Mouse (Mus musculus) C2C12 (cell line): ENCODE measurements around the gene Gimap5. TPM values are rescaled to one million over a fixed set of nuclear protein-coding genes. Genes with fewer than 3 reads are reported as not detected.

Experiments used
- H3K27me3 ChIP-seq: one replicate; pipeline ENCODE4 v1.6.1; 2011; ENCODE audit not compliant: control insufficient read depth, insufficient read depth, insufficient read length
- H3K36me3 ChIP-seq: one replicate; pipeline ENCODE4 v1.6.1; 2011; ENCODE audit not compliant: control insufficient read depth, insufficient read depth
- H3K4me3 ChIP-seq: one replicate; pipeline ENCODE4 v1.5.1; 2011; ENCODE audit warnings: mild to moderate bottlenecking, control low read depth; ENCODE audit not compliant: poor library complexity, insufficient read depth, severe bottlenecking
- H3K79me2 ChIP-seq: one replicate; pipeline ENCODE4 v1.6.1; 2011; ENCODE audit not compliant: control insufficient read depth, insufficient read depth
- H3K79me3 ChIP-seq: one replicate; pipeline ENCODE4 v1.6.1; 2011; ENCODE audit warnings: low read depth, control low read depth
- H3ac ChIP-seq: one replicate; pipeline ENCODE3; 2011; ENCODE audit warnings: low read depth; ENCODE audit not compliant: control insufficient read depth, insufficient read length
- CEBPB ChIP-seq: IDR thresholded peaks from one replicate; pipeline ENCODE4 v1.6.1; 2011; ENCODE audit warnings: low read depth, mild to moderate bottlenecking, control low read depth, moderate library complexity
- CTCF ChIP-seq: IDR thresholded peaks from one replicate; pipeline ENCODE4 v1.5.1; 2011; ENCODE audit not compliant: control insufficient read depth, insufficient read depth, insufficient read length
- FOSL1 ChIP-seq: IDR thresholded peaks from one replicate; pipeline ENCODE4 v1.8.0; 2011; ENCODE audit warnings: mild to moderate bottlenecking, low read length; ENCODE audit not compliant: poor library complexity, insufficient read depth, severe bottlenecking
- MAX ChIP-seq: IDR thresholded peaks from one replicate; pipeline ENCODE4 v1.6.1; 2011; ENCODE audit warnings: mild to moderate bottlenecking, control low read depth
- MYOD1 ChIP-seq: IDR thresholded peaks from one replicate; pipeline ENCODE4 v1.6.1; 2011; ENCODE audit warnings: low read depth; ENCODE audit not compliant: control insufficient read depth, insufficient read length
- MYOG ChIP-seq: IDR thresholded peaks from one replicate; pipeline ENCODE4 v1.6.1; 2011; ENCODE audit not compliant: control insufficient read depth, insufficient read length; ENCODE audit errors: extremely low read depth
- USF1 ChIP-seq: IDR thresholded peaks from one replicate; pipeline ENCODE4 v1.6.1; 2011; ENCODE audit warnings: low read depth, mild to moderate bottlenecking, control low read depth, moderate library complexity
- polyA plus RNA-seq: library from polyadenylated mRNA; unstranded; fragments of >200 nt; fragmentation: generic; extraction: Trizol; gene quantifications from one replicate; pipeline ENCODE4 v1.2.1, GENCODE M21; 2012; ENCODE audit warnings: missing spikeins

The Gimap5 gene
- polyA plus RNA-seq, 1 experiment, result not detected

- TF ChIP-seq CTCF (no peak), FOSL1 (no peak), CEBPB (no peak), MYOG (no peak), USF1 (no peak), MAX (no peak), MYOD1 (no peak)
- Histone ChIP-seq H3K4me3 (no peak overlapping the region), H3K36me3 (no peaks in the 10 kb centered on the region), H3K79me2 (no peaks in the 10 kb centered on the region), H3K27me3 (no peaks in the 10 kb centered on the region), H3K79me3 (no peaks in the 10 kb centered on the region), H3ac (no peak overlapping the region)
Measured at GRCm38 (mm10) chr6:48785189-48785588, 39.2 kb downstream of the Gimap5 start.

DNA sequence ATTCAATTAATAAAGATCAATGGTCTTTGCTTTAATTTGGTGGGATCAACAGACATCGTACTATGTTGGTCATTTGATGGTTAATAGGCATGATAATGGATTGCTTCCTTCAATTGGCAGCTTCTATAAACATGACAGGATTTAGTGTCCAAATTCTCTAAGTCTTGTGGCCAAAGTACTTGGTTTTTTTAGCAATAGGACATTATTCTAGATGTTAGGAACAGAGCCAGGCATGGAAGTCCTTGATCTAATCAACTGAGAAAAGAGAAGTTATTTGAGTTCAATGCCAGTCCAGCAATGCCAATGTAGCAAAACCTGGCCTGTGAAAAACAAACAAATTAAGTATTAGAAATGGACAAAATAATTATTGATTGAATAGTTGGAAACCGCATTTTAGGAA, 39.6 kb downstream of the Gimap5 start:
- TF ChIP-seq CEBPB (no peak), USF1 (no peak), MYOG (no peak), MYOD1 (no peak), MAX (no peak), FOSL1 (no peak), CTCF (no peak)
- no peak overlapping the region for H3K4me3 ChIP-seq
- H3ac ChIP-seq, result no peak overlapping the region
- no peaks in the 10 kb centered on the region for H3K27me3 ChIP-seq
- no peaks in the 10 kb centered on the region for H3K79me2 ChIP-seq
- no peaks in the 10 kb centered on the region for H3K79me3 ChIP-seq
- H3K36me3 ChIP-seq, result no peaks in the 10 kb centered on the region

- Histone ChIP-seq H3K4me3 (no peak overlapping the region), H3K79me2 (no peaks in the 10 kb centered on the region), H3K27me3 (no peaks in the 10 kb centered on the region), H3K79me3 (no peaks in the 10 kb centered on the region), H3K36me3 (no peaks in the 10 kb centered on the region), H3ac (no peak overlapping the region)
- TF ChIP-seq MAX (no peak), CEBPB (no peak), USF1 (no peak), FOSL1 (no peak), MYOD1 (no peak), CTCF (no peak), MYOG (no peak)
Measured at GRCm38 (mm10) chr6:48787867-48788266, 41.9 kb downstream of the Gimap5 start.

- Histone ChIP-seq H3K4me3 (peak overlapping the region; percentile 6), H3K79me2 (no peaks in the 10 kb centered on the region), H3ac (no peak overlapping the region), H3K27me3 (no peaks in the 10 kb centered on the region), H3K36me3 (no peaks in the 10 kb centered on the region), H3K79me3 (no peaks in the 10 kb centered on the region)
- TF ChIP-seq CEBPB (no peak), MYOG (no peak), MAX (no peak), FOSL1 (no peak), USF1 (no peak), MYOD1 (no peak), CTCF (no peak)
Measured at GRCm38 (mm10) chr6:48801897-48802296, 55.9 kb downstream of the Gimap5 start.

DNA sequence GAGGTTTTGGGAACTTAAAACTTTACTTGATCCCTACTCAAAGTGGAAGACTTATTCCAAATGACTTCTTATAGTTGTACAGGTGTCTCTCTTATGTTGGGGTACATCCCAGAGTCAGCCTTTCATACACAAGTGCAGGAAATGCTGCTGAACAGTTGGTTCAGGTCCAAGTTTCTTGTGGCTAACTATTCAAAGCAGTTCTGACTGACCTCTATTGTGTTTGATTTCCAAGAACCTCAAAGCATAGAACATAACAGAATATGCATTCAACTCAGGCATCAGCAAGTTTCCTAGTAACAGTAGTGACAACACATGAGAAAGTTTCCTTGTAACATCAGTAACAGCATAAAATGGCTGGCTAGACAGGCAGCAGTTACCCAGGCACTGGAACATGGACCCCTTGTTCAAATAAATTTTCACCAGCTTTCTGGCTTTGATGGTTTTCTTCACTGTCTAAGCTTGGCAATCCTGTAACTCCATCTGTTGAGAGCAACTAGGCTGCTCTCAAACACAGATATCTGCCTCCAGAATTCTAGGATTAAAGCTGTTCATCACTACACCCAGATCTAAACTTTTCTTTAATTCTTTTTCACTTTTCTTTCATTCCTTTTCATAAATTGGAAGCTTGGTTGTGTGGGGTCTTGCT, 57.5 kb downstream of the Gimap5 start:
- H3K27me3 ChIP-seq, result no peaks in the 10 kb centered on the region
- no peak for TF ChIP-seq MYOG
- no peak for TF ChIP-seq CTCF
- TF ChIP-seq MAX, result no peak
- TF ChIP-seq FOSL1, result no peak
- no peak for TF ChIP-seq MYOD1
- TF ChIP-seq CEBPB, result no peak
- TF ChIP-seq USF1, result no peak
- H3K36me3 ChIP-seq, result no peaks in the 10 kb centered on the region
- H3K4me3 ChIP-seq, result no peak overlapping the region
- no peaks in the 10 kb centered on the region for H3K79me3 ChIP-seq
- no peak overlapping the region for H3ac ChIP-seq
- no peaks in the 10 kb centered on the region for H3K79me2 ChIP-seq

Other genes with a start within 250 kb of the Gimap5 start
- gene Atp6v0e2, start 208.6 kb upstream of the Gimap5 start, polyA plus RNA-seq, result 3.3 TPM
- gene Lrrc61, start 191.4 kb upstream of the Gimap5 start, polyA plus RNA-seq, result 6.2 TPM
- 0.08 TPM for gene Rarres2, start 173.4 kb upstream of the Gimap5 start, polyA plus RNA-seq
- not detected for gene Gm45021, start 156.6 kb upstream of the Gimap5 start, polyA plus RNA-seq
- 9.1 TPM for gene Repin1, start 152.3 kb upstream of the Gimap5 start, polyA plus RNA-seq
- 0.69 TPM for gene Gm44965, start 152.3 kb upstream of the Gimap5 start, polyA plus RNA-seq
- 1.8 TPM for gene Zfp775, start 144.1 kb upstream of the Gimap5 start, polyA plus RNA-seq
- 0.01 TPM for gene AI854703, start 119.4 kb upstream of the Gimap5 start, polyA plus RNA-seq
- gene Gimap8, start 99.0 kb upstream of the Gimap5 start, polyA plus RNA-seq, result not detected
- 0.92 TPM for gene Gimap9, start 70.1 kb upstream of the Gimap5 start, polyA plus RNA-seq
- 0.04 TPM for gene Gimap4, start 61.6 kb upstream of the Gimap5 start, polyA plus RNA-seq
- gene Gimap6, start 38.0 kb upstream of the Gimap5 start, polyA plus RNA-seq, result not detected
- not detected for gene Gm28053, start 27.6 kb upstream of the Gimap5 start, polyA plus RNA-seq
- not detected for gene Gimap7, start 27.6 kb upstream of the Gimap5 start, polyA plus RNA-seq
- not detected for gene Gimap1, start 7.1 kb upstream of the Gimap5 start, polyA plus RNA-seq
- gene Gimap3, start 24.7 kb downstream of the Gimap5 start, polyA plus RNA-seq, result not detected
- gene Tmem176a, start 94.7 kb downstream of the Gimap5 start, polyA plus RNA-seq, result 2.1 TPM
- 8.0 TPM for gene Tmem176b, start 95.3 kb downstream of the Gimap5 start, polyA plus RNA-seq
- not detected for gene Aoc1, start 126.7 kb downstream of the Gimap5 start, polyA plus RNA-seq
- not detected for gene 1600015I10Rik, start 183.7 kb downstream of the Gimap5 start, polyA plus RNA-seq
- gene Doxl2, start 228.8 kb downstream of the Gimap5 start, polyA plus RNA-seq, result not detected
- not detected for gene Svs1, start 240.7 kb downstream of the Gimap5 start, polyA plus RNA-seq